Mouse (Mus musculus): ENCODE data around the gene Slc4a4.
"Not testable (repeated sequence)": the region's sequence is repeated elsewhere in the genome, so short reads cannot be mapped to it uniquely, and the experiment has no call there.

- TF ChIP-seq POLR2A (IDR thresholded peaks at IDR 0.05; ENCODE audit: extremely low read depth, insufficient read depth, low read length); CTCF (IDR thresholded peaks at IDR 0.05; ENCODE audit: low read depth, low read length): not testable (repeated sequence)
These were observed 104.7 kb downstream of the Slc4a4 start for GRCm38 (mm10) chr5:88991309-88991708.
